Comparison of ENCODE assay signal across 9 mouse cellular contexts in genomic region chr7:63345671-63346392, GRCm38 (mm10).
A peak's percentile ranks its signal among the peaks of the same experiment; 100 is the strongest.
DNase-seq lines count a peak whose midpoint lies in the region; ATAC-seq and TF ChIP-seq lines count a peak whose summit lies in the region.
"Had no signal": no experiment of that assay in that cellular context is flagged by ENCODE, and none has a peak within 500 bp of the region (broad histone marks: within the 10 kb centered on the region; RNA-seq: fewer than 3 reads in every experiment).

No protein-coding gene starts in this region.

- no peak for ATAC-seq in intestine, postnatal 0 days
- no peak for ATAC-seq in intestine, embryonic 16.5 days
- no peak for ATAC-seq in embryonic facial prominence, embryonic 11.5 days (replicated peaks; ENCODE audit: insufficient number of reproducible peaks, low FRiP score, low TSS enrichment, low read depth)
- ATAC-seq in kidney, embryonic 15.5 days (replicated peaks; ENCODE audit: low FRiP score), result 0 out of 2 replicates have a peak, but pooled peaks have one; percentile 33
- ATAC-seq in limb, embryonic 12.5 days (ENCODE audit: insufficient number of reproducible peaks, insufficient read depth, low FRiP score, low TSS enrichment, low read depth), result peak; percentile 66; the same call in 1 of the 2 replicates

- TF ChIP-seq CTCF in intestine, postnatal 0 days (IDR thresholded peaks at IDR 0.05; ENCODE audit: low read depth), result peak; percentile 62

- H3K9ac ChIP-seq in intestine, postnatal 0 days (ENCODE audit: low read depth, low read length), result no peak overlapping the region
- H3K9ac ChIP-seq in intestine, embryonic 16.5 days (ENCODE audit: low read depth, low read length), result no peak overlapping the region
- H3K9ac ChIP-seq in embryonic facial prominence, embryonic 11.5 days (replicated peaks; ENCODE audit: low read length), result no peak overlapping the region
- H3K9ac ChIP-seq in kidney, embryonic 15.5 days, result no peak overlapping the region
- H3K9ac ChIP-seq in limb, embryonic 12.5 days (replicated peaks), result no peak overlapping the region
- H3K9ac ChIP-seq: limb, embryonic 13.5 days had no signal

- DNase-seq in adrenal gland, adult 2 months, result peak; percentile 38
- peak; percentile 66 for DNase-seq in embryonic facial prominence, embryonic 11.5 days (ENCODE audit: low spot score)
- peak; percentile 85 for DNase-seq in right cerebral cortex, postnatal 25 days
- DNase-seq in natural killer cell, adult 2 months (ENCODE audit: low spot score in 2 of 2), result no peak

- H3K27me3 ChIP-seq in intestine, postnatal 0 days (replicated peaks; ENCODE audit: control insufficient read depth, insufficient read depth, low read length), result no peaks in the 10 kb centered on the region
- no peaks in the 10 kb centered on the region for H3K27me3 ChIP-seq in intestine, embryonic 16.5 days (replicated peaks; ENCODE audit: control insufficient read depth, insufficient read depth, low read length)
- no peaks in the 10 kb centered on the region for H3K27me3 ChIP-seq in embryonic facial prominence, embryonic 11.5 days (ENCODE audit: control insufficient read depth, insufficient read depth, low read length)
- no peaks in the 10 kb centered on the region for H3K27me3 ChIP-seq in kidney, embryonic 15.5 days
- H3K27me3 ChIP-seq in limb, embryonic 12.5 days, result no peaks in the 10 kb centered on the region
- H3K27me3 ChIP-seq: limb, embryonic 13.5 days had no signal

- H3K4me2 ChIP-seq in intestine, postnatal 0 days (replicated peaks; ENCODE audit: low read depth), result no peak overlapping the region
- H3K4me2 ChIP-seq in intestine, embryonic 16.5 days (ENCODE audit: low read depth, low read length), result no peak overlapping the region
- no peak overlapping the region for H3K4me2 ChIP-seq in embryonic facial prominence, embryonic 11.5 days (ENCODE audit: low read depth, low read length)
- H3K4me2 ChIP-seq in kidney, embryonic 15.5 days, result no peak overlapping the region
- H3K4me2 ChIP-seq in limb, embryonic 12.5 days, result no peak overlapping the region
- H3K4me2 ChIP-seq: limb, embryonic 13.5 days had no signal

- no peaks in the 10 kb centered on the region for H3K9me3 ChIP-seq in intestine, postnatal 0 days (ENCODE audit: control insufficient read depth)
- H3K9me3 ChIP-seq in intestine, embryonic 16.5 days (ENCODE audit: control insufficient read depth, low read length), result no peaks in the 10 kb centered on the region
- no peaks in the 10 kb centered on the region for H3K9me3 ChIP-seq in embryonic facial prominence, embryonic 11.5 days (replicated peaks; ENCODE audit: control insufficient read depth, low read length)
- H3K9me3 ChIP-seq in kidney, embryonic 15.5 days (replicated peaks), result no peaks in the 10 kb centered on the region
- no peaks in the 10 kb centered on the region for H3K9me3 ChIP-seq in limb, embryonic 12.5 days
- H3K9me3 ChIP-seq: limb, embryonic 13.5 days had no signal

- no peak overlapping the region for H3K27ac ChIP-seq in intestine, postnatal 0 days (ENCODE audit: low read depth, low read length)
- no peak overlapping the region for H3K27ac ChIP-seq in intestine, embryonic 16.5 days (ENCODE audit: low read length)
- H3K27ac ChIP-seq in embryonic facial prominence, embryonic 11.5 days (replicated peaks; ENCODE audit: low read depth, low read length), result no peak overlapping the region
- H3K27ac ChIP-seq in kidney, embryonic 15.5 days, result no peak overlapping the region
- no peak overlapping the region for H3K27ac ChIP-seq in limb, embryonic 12.5 days
- H3K27ac ChIP-seq: limb, embryonic 13.5 days had no signal

- no peak overlapping the region for H3K4me3 ChIP-seq in intestine, postnatal 0 days (ENCODE audit: low read depth, low read length)
- H3K4me3 ChIP-seq in intestine, embryonic 16.5 days (ENCODE audit: low read length), result no peak overlapping the region
- H3K4me3 ChIP-seq in embryonic facial prominence, embryonic 11.5 days (ENCODE audit: low read depth, low read length), result no peak overlapping the region
- no peak overlapping the region for H3K4me3 ChIP-seq in kidney, embryonic 15.5 days (replicated peaks)
- no peak overlapping the region for H3K4me3 ChIP-seq in limb, embryonic 12.5 days (replicated peaks)
- H3K4me3 ChIP-seq: limb, embryonic 13.5 days had no signal

- 38% methylated on average over 11 of the region's 11 CpGs for WGBS in intestine, postnatal 0 days
- WGBS in intestine, embryonic 16.5 days, result 31% methylated on average over 11 of the region's 11 CpGs
- 33% methylated on average over 11 of the region's 11 CpGs for WGBS in embryonic facial prominence, embryonic 11.5 days
- 33% methylated on average over 11 of the region's 11 CpGs for WGBS in kidney, embryonic 15.5 days
- 29% methylated on average over 11 of the region's 11 CpGs for WGBS in limb, embryonic 12.5 days

- H3K4me1 ChIP-seq in intestine, postnatal 0 days (replicated peaks; ENCODE audit: control insufficient read depth, insufficient read depth, low read length), result no peaks in the 10 kb centered on the region
- H3K4me1 ChIP-seq in intestine, embryonic 16.5 days (ENCODE audit: control insufficient read depth, insufficient read depth, low read length), result no peaks in the 10 kb centered on the region
- no peaks in the 10 kb centered on the region for H3K4me1 ChIP-seq in embryonic facial prominence, embryonic 11.5 days (ENCODE audit: control insufficient read depth, insufficient read depth, low read length)
- H3K4me1 ChIP-seq in kidney, embryonic 15.5 days, result no peaks in the 10 kb centered on the region
- no peaks in the 10 kb centered on the region for H3K4me1 ChIP-seq in limb, embryonic 12.5 days (replicated peaks)
- H3K4me1 ChIP-seq: limb, embryonic 13.5 days had no signal

- no peaks in the 10 kb centered on the region for H3K36me3 ChIP-seq in intestine, postnatal 0 days (ENCODE audit: control insufficient read depth, insufficient read depth)
- H3K36me3 ChIP-seq in intestine, embryonic 16.5 days (ENCODE audit: control insufficient read depth, insufficient read depth, low read length), result no peaks in the 10 kb centered on the region
- no peaks in the 10 kb centered on the region for H3K36me3 ChIP-seq in embryonic facial prominence, embryonic 11.5 days (replicated peaks; ENCODE audit: control insufficient read depth, insufficient read depth, low read depth, low read length)
- no peaks in the 10 kb centered on the region for H3K36me3 ChIP-seq in kidney, embryonic 15.5 days
- H3K36me3 ChIP-seq in limb, embryonic 12.5 days, result no peaks in the 10 kb centered on the region
- H3K36me3 ChIP-seq: limb, embryonic 13.5 days had no signal

Comparison
In these comparisons a context has a peak if more than half of its experiments do, and no peak if none do; other contexts are left out.
1. ATAC-seq: peak in kidney, embryonic 15.5 days (single experiment) and limb, embryonic 12.5 days (single experiment); none in intestine, postnatal 0 days (single experiment), intestine, embryonic 16.5 days (single experiment) and embryonic facial prominence, embryonic 11.5 days (single experiment).
2. DNase-seq: peak in adrenal gland, adult 2 months (single experiment), embryonic facial prominence, embryonic 11.5 days (single experiment) and right cerebral cortex, postnatal 25 days (single experiment); none in natural killer cell, adult 2 months (0 of 2).